Mouse (Mus musculus) bone marrow, adult 2 months (tissue): Measurements from ENCODE around the gene Gm36864. TPM values are rescaled to one million over a fixed set of nuclear protein-coding genes. Genes with fewer than 3 reads are reported as not detected.
A peak's percentile ranks its signal among the peaks of the same experiment; 100 is the strongest.

Experiments used
- H3K27ac ChIP-seq: fragments of 200-500 bp; 2 replicates; pipeline ENCODE4 v1.5.1; 2012; ENCODE audit warnings: low read depth, mild to moderate bottlenecking, control low read depth, inconsistent platforms, low read length; ENCODE audit not compliant: control insufficient read depth, poor library complexity, insufficient read depth
- H3K4me1 ChIP-seq: fragments of 200-500 bp; 2 replicates; pipeline ENCODE4 v1.6.1; 2011; ENCODE audit warnings: low read length; ENCODE audit not compliant: control insufficient read depth, insufficient read depth
- H3K4me3 ChIP-seq: fragments of 200-500 bp; replicated peaks from 2 replicates; pipeline ENCODE3; 2011; ENCODE audit warnings: mild to moderate bottlenecking, low read depth, low read length, control low read depth; ENCODE audit not compliant: control insufficient read depth
- CTCF ChIP-seq: fragments of 200-500 bp; IDR thresholded peaks from 2 replicates; pipeline ENCODE4 v1.5.1; 2011; ENCODE audit warnings: low read length, control low read depth; ENCODE audit not compliant: control insufficient read depth, insufficient read depth
- POLR2A ChIP-seq: fragments of 200-500 bp; IDR thresholded peaks from 2 replicates; pipeline ENCODE4 v1.6.1; 2011; ENCODE audit warnings: low read depth, mild to moderate bottlenecking, control low read depth, low read length, borderline replicate concordance; ENCODE audit not compliant: control insufficient read depth
- WGBS: fragments of 180-500 bp; shearing (Covaris S2); methylation state at CpG from one replicate; pipeline ENCODE4 v1.1.7; 2018; 5-methylcytosine and 5-hydroxymethylcytosine counted together
- polyA plus RNA-seq: library from polyadenylated mRNA; stranded (reverse); fragments of >200 nt; gene quantifications from 2 replicates; pipeline ENCODE4 v1.2.4, GENCODE M21; 2011; ENCODE audit warnings: low replicate concordance; ENCODE audit not compliant: missing spikeins, insufficient read depth, insufficient read length

Gene Gm36864
- polyA plus RNA-seq, 1 experiment: not detected

- Histone ChIP-seq H3K4me1 (no peaks in the 10 kb centered on the region), H3K27ac (no peak within 1 kb of the TSS), H3K4me3 (no peak within 1 kb of the TSS)
- 31% methylated on average over 1 of the region's 1 CpGs for WGBS
- no peak for TF ChIP-seq POLR2A
- no peak for TF ChIP-seq CTCF
These were observed 10.9 kb upstream of the Gm36864 start, which contains the start of gene Klk1 for GRCm38 (mm10) chr7:44225076-44225475. Klk1 (plus strand) TSS chr7:44225360.

GRCm38 (mm10) chr7:44239913-44240312 lies 3.9 kb downstream of the Gm36864 start:
- no peak overlapping the region for H3K4me3 ChIP-seq
- 35% methylated on average over 2 of the region's 2 CpGs for WGBS
- no peak overlapping the region for H3K27ac ChIP-seq
- H3K4me1 ChIP-seq: no peaks in the 10 kb centered on the region; the same call in 1 of the 2 replicates
- TF ChIP-seq CTCF (no peak), POLR2A (no peak)

GRCm38 (mm10) chr7:44240712-44241111 lies 4.7 kb downstream of the Gm36864 start:
- WGBS: 61% methylated on average over 1 of the region's 1 CpGs
- Histone ChIP-seq H3K4me1 (no peaks in the 10 kb centered on the region; the same call in 1 of the 2 replicates), H3K4me3 (no peak overlapping the region), H3K27ac (no peak overlapping the region)
- TF ChIP-seq POLR2A (no peak), CTCF (no peak)

GRCm38 (mm10) chr7:44241163-44241562 lies 5.2 kb downstream of the Gm36864 start:
- TF ChIP-seq CTCF: no peak
- no peak for TF ChIP-seq POLR2A
- Histone ChIP-seq H3K27ac (no peak overlapping the region), H3K4me1 (no peaks in the 10 kb centered on the region; the same call in 1 of the 2 replicates), H3K4me3 (no peak overlapping the region)
- WGBS: 61% methylated on average over 2 of the region's 2 CpGs

- H3K27ac ChIP-seq: no peak overlapping the region
These were observed 8.1 kb downstream of the Gm36864 start for GRCm38 (mm10) chr7:44244080-44244479.

GRCm38 (mm10) chr7:44246055-44246983 lies 10.3 kb downstream of the Gm36864 start, which contains the start of the genes 1700028J19Rik and 2410002F23Rik:
1700028J19Rik (minus strand) TSS chr7:44246695.
2410002F23Rik (plus strand) TSS chr7:44246722.
- WGBS: under 1% methylated on average over 62 of the region's 62 CpGs
- H3K4me3 ChIP-seq: peak within 1 kb of the TSS; percentile 98
- peak within 1 kb of the TSS; percentile 82 for H3K27ac ChIP-seq
- peak; percentile 96 for TF ChIP-seq POLR2A
- peak; percentile 12; the same call in 1 of the 2 replicates for TF ChIP-seq CTCF
- H3K4me1 ChIP-seq: no peaks in the 10 kb centered on the region; the same call in 1 of the 2 replicates

More at GRCm38 (mm10) chr7:44244080-44244479, 8.1 kb downstream of the Gm36864 start:
- no peak overlapping the region for H3K4me3 ChIP-seq
- no peaks in the 10 kb centered on the region; the same call in 1 of the 2 replicates for H3K4me1 ChIP-seq
- WGBS: 48% methylated on average over 1 of the region's 1 CpGs
- TF ChIP-seq CTCF: no peak
- TF ChIP-seq POLR2A: no peak

- peak overlapping the region; percentile 82 for H3K27ac ChIP-seq
- H3K4me1 ChIP-seq: no peaks in the 10 kb centered on the region; the same call in 1 of the 2 replicates
- no peak for TF ChIP-seq CTCF
- peak overlapping the region; percentile 98 for H3K4me3 ChIP-seq
- under 1% methylated on average over 23 of the region's 23 CpGs for whole genome bisulfite sequencing
These were observed 11.1 kb downstream of the Gm36864 start for GRCm38 (mm10) chr7:44246984-44247470.

GRCm38 (mm10) chr7:44247971-44248370 lies 12.0 kb downstream of the Gm36864 start:
- 92% methylated on average over 2 of the region's 2 CpGs for WGBS

More at GRCm38 (mm10) chr7:44247971-44248370, 12.0 kb downstream of the Gm36864 start:
- Histone ChIP-seq H3K4me1 (no peaks in the 10 kb centered on the region; the same call in 1 of the 2 replicates), H3K27ac (no peak overlapping the region), H3K4me3 (no peak overlapping the region)
- TF ChIP-seq CTCF (no peak), POLR2A (no peak)
